Mouse (Mus musculus): ENCODE measurements around the gene Dynlrb1. TPM values are rescaled to one million over a fixed set of nuclear protein-coding genes. Genes with fewer than 3 reads are reported as not detected.
A peak's percentile ranks its signal among the peaks of the same experiment; 100 is the strongest.

Gene Dynlrb1
- total and polyA plus RNA-seq, 3 experiments, result 193 to 329 TPM; not detected in 1

GRCm38 (mm10) chr2:155237276-155237675, 943 bp downstream of the Dynlrb1 start:
- H3K79me2 ChIP-seq (ENCODE audit: control insufficient read depth, insufficient read depth, low read length, poor library complexity), result peaks cover 32% of the 10 kb centered on the region
- no peaks in the 10 kb centered on the region for H3K27me3 ChIP-seq (ENCODE audit: control insufficient read depth in 1 of 2, insufficient read depth in 2 of 2, low read length in 2 of 2)
- H3K4me1 ChIP-seq (ENCODE audit: control insufficient read depth in 1 of 2, insufficient read depth in 2 of 2, low read length in 2 of 2), result peaks cover 0 to 18% of the 10 kb centered on the region in 2 experiments; a peak in 2 of 4 replicates
- no peak overlapping the region for H3K27ac ChIP-seq (ENCODE audit: control insufficient read depth, low read depth, low read length)
- no peak for TF ChIP-seq HCFC1 (IDR thresholded peaks at IDR 0.05; ENCODE audit: low read depth, low read length)
- peak; percentile 29 for DNase-seq (ENCODE audit: low read depth, low spot score)
- no peaks in the 10 kb centered on the region for H3K9me3 ChIP-seq (replicated peaks; ENCODE audit: insufficient read depth, low read length)
- peak overlapping the region; percentile 86 to 97 for H3K4me3 ChIP-seq (ENCODE audit: control insufficient read depth in 1 of 2, insufficient read depth in 1 of 2, low read depth in 2 of 2, low read length in 2 of 2)
- peak overlapping the region; percentile 92 for H3K9ac ChIP-seq (ENCODE audit: control insufficient read depth, low read depth, low read length, poor library complexity, severe bottlenecking)
- peaks cover 0 to 2% of the 10 kb centered on the region in 2 experiments; a peak in 1 of 4 replicates for H3K36me3 ChIP-seq (ENCODE audit: control insufficient read depth in 1 of 2, insufficient read depth in 2 of 2, low read length in 2 of 2)

- H3K4me1 ChIP-seq (ENCODE audit: control insufficient read depth in 1 of 2, insufficient read depth in 2 of 2, low read length in 2 of 2), result peaks cover 0 to 15% of the 10 kb centered on the region in 2 experiments; a peak in 2 of 4 replicates
- H3K27ac ChIP-seq (ENCODE audit: control insufficient read depth, low read depth, low read length), result no peak overlapping the region
- peak; percentile 54 for DNase-seq (ENCODE audit: low read depth, low spot score)
These were observed 4.6 kb downstream of the Dynlrb1 start for GRCm38 (mm10) chr2:155240915-155241314.

DNA sequence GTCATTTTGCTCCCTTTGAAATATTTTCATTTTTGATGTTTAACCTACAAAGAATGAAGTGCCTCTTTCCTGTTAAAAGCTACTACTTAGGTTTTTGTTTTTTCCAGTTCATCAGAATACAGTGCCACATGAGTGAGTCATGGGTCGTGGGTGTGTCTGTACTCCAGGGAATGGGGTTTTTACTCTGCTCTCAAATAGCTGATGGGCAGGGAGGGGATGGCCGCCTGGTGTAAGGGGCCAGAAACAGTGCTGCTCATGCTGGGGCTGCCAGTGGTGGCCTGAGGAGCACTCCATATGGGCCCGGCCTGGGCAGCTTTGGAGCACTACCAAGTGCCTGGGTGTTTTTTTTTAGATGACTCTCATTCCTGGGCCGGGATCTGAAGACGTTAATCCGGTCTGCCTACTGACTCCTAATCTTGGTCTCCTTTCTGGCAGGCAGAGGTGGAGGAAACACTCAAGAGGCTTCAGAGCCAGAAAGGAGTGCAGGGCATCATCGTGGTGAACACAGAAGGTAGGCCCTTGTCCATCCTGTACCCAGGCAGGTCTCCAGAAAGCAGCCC, 6.0 kb downstream of the Dynlrb1 start:
- DNase-seq (ENCODE audit: low read depth, low spot score), result no peak
- Histone ChIP-seq H3K9ac (ENCODE audit: control insufficient read depth, low read depth, low read length, poor library complexity, severe bottlenecking) (no peak overlapping the region), H3K9me3 (replicated peaks; ENCODE audit: insufficient read depth, low read length) (no peaks in the 10 kb centered on the region), H3K4me3 (ENCODE audit: control insufficient read depth in 1 of 2, insufficient read depth in 1 of 2, low read depth in 2 of 2, low read length in 2 of 2) (no peak overlapping the region), H3K79me2 (ENCODE audit: control insufficient read depth, insufficient read depth, low read length, poor library complexity) (peaks cover 23% of the 10 kb centered on the region), H3K27ac (ENCODE audit: control insufficient read depth, low read depth, low read length) (no peak overlapping the region), H3K36me3 (ENCODE audit: control insufficient read depth in 1 of 2, insufficient read depth in 2 of 2, low read length in 2 of 2) (peaks cover 2 to 7% of the 10 kb centered on the region in 2 experiments; a peak in 3 of 4 replicates), H3K4me1 (ENCODE audit: control insufficient read depth in 1 of 2, insufficient read depth in 2 of 2, low read length in 2 of 2) (peaks cover 0 to 14% of the 10 kb centered on the region in 2 experiments; a peak in 2 of 4 replicates), H3K27me3 (ENCODE audit: control insufficient read depth in 1 of 2, insufficient read depth in 2 of 2, low read length in 2 of 2) (no peaks in the 10 kb centered on the region)
- TF ChIP-seq POLR2A (IDR thresholded peaks at IDR 0.05; ENCODE audit: control insufficient read depth in 1 of 2, insufficient read depth in 1 of 2, low read depth in 1 of 2, low read length in 2 of 2, poor library complexity in 1 of 2), result no peak
- no peak for TF ChIP-seq MXI1 (IDR thresholded peaks at IDR 0.05; ENCODE audit: low read depth, low read length)
- no peak for TF ChIP-seq GABPA (IDR thresholded peaks at IDR 0.05; ENCODE audit: low read depth, low read length)
- no peak for TF ChIP-seq USF2 (IDR thresholded peaks at IDR 0.05; ENCODE audit: borderline replicate concordance in 1 of 2, insufficient read depth in 1 of 2, low read depth in 1 of 2, low read length in 2 of 2)
- TF ChIP-seq GATA1 (IDR thresholded peaks at IDR 0.05; ENCODE audit: low read depth, low read length), result no peak
- TF ChIP-seq TBP (IDR thresholded peaks at IDR 0.05; ENCODE audit: low read depth, low read length), result no peak
- no peak for TF ChIP-seq ZC3H11A (IDR thresholded peaks at IDR 0.05; ENCODE audit: low read depth, low read length)
- TF ChIP-seq UBTF (IDR thresholded peaks at IDR 0.05; ENCODE audit: borderline replicate concordance, insufficient read depth, low read depth, low read length), result no peak

More at GRCm38 (mm10) chr2:155240915-155241314, 4.6 kb downstream of the Dynlrb1 start:
- TF ChIP-seq TAL1 (IDR thresholded peaks at IDR 0.05; ENCODE audit: low read length), result no peak
- TF ChIP-seq SIN3A (IDR thresholded peaks at IDR 0.05; ENCODE audit: low read length), result 0 out of 2 replicates have a peak, but pooled peaks have one; percentile 22
- peak; percentile 32; the same call in 1 of the 2 replicates for TF ChIP-seq ELF1 (IDR thresholded peaks at IDR 0.05; ENCODE audit: low read depth, low read length)
- TF ChIP-seq EP300 (IDR thresholded peaks at IDR 0.05; ENCODE audit: low read depth in 1 of 2, low read length in 2 of 2), result 0 out of 4 replicates have a peak, but pooled peaks of 1 of the 2 experiments have one; percentile 11
- TF ChIP-seq HCFC1 (IDR thresholded peaks at IDR 0.05; ENCODE audit: low read depth, low read length), result no peak
- TF ChIP-seq CTCF (IDR thresholded peaks at IDR 0.05 in 2 of 3, conservative IDR thresholded peaks at IDR 0.05 in 1 of 3; ENCODE audit: control insufficient read depth in 1 of 3, insufficient read depth in 1 of 3, low read depth in 2 of 3, low read length in 3 of 3, poor library complexity in 1 of 3, severe bottlenecking in 1 of 3), result peak in 2 of 3 experiments; percentile 51 to 52; a peak in 4 of 6 replicates
- peak; percentile 18 for TF ChIP-seq SMC3 (IDR thresholded peaks at IDR 0.05; ENCODE audit: low read depth, low read length)
- TF ChIP-seq USF2 (IDR thresholded peaks at IDR 0.05; ENCODE audit: borderline replicate concordance in 1 of 2, insufficient read depth in 1 of 2, low read depth in 1 of 2, low read length in 2 of 2), result no peak
- peak; percentile 41 for TF ChIP-seq RAD21 (IDR thresholded peaks at IDR 0.05; ENCODE audit: low read depth, low read length)
- no peak for TF ChIP-seq UBTF (IDR thresholded peaks at IDR 0.05; ENCODE audit: borderline replicate concordance, insufficient read depth, low read depth, low read length)
- H3K79me2 ChIP-seq (ENCODE audit: control insufficient read depth, insufficient read depth, low read length, poor library complexity), result peaks cover 32% of the 10 kb centered on the region
- no peaks in the 10 kb centered on the region for H3K27me3 ChIP-seq (ENCODE audit: control insufficient read depth in 1 of 2, insufficient read depth in 2 of 2, low read length in 2 of 2)
- H3K9me3 ChIP-seq (replicated peaks; ENCODE audit: insufficient read depth, low read length), result no peaks in the 10 kb centered on the region
- peaks cover 2 to 7% of the 10 kb centered on the region in 2 experiments; a peak in 3 of 4 replicates for H3K36me3 ChIP-seq (ENCODE audit: control insufficient read depth in 1 of 2, insufficient read depth in 2 of 2, low read length in 2 of 2)
- no peak overlapping the region for H3K9ac ChIP-seq (ENCODE audit: control insufficient read depth, low read depth, low read length, poor library complexity, severe bottlenecking)
- no peak overlapping the region for H3K4me3 ChIP-seq (ENCODE audit: control insufficient read depth in 1 of 2, insufficient read depth in 1 of 2, low read depth in 2 of 2, low read length in 2 of 2)
